Mouse (Mus musculus): ENCODE measurements around the gene Pla2g7. TPM values are rescaled to one million over a fixed set of nuclear protein-coding genes. Genes with fewer than 3 reads are reported as not detected.

Pla2g7 gene
- 100 to 1,000 TPM in 1 of 2 experiments, 10 to 100 TPM in 1; 95.5 to 100 TPM for total RNA-seq (2023)

GRCm38 (mm10) chr17:43567992-43568888, at the start of gene Pla2g7:
TSS of gene Pla2g7 (plus strand) at chr17:43568098.

GRCm38 (mm10) chr17:43543539-43543938, 24.4 kb upstream of the Pla2g7 start, which contains the start of gene Ankrd66:
TSS of gene Ankrd66 (minus strand) at chr17:43543639.

DNA sequence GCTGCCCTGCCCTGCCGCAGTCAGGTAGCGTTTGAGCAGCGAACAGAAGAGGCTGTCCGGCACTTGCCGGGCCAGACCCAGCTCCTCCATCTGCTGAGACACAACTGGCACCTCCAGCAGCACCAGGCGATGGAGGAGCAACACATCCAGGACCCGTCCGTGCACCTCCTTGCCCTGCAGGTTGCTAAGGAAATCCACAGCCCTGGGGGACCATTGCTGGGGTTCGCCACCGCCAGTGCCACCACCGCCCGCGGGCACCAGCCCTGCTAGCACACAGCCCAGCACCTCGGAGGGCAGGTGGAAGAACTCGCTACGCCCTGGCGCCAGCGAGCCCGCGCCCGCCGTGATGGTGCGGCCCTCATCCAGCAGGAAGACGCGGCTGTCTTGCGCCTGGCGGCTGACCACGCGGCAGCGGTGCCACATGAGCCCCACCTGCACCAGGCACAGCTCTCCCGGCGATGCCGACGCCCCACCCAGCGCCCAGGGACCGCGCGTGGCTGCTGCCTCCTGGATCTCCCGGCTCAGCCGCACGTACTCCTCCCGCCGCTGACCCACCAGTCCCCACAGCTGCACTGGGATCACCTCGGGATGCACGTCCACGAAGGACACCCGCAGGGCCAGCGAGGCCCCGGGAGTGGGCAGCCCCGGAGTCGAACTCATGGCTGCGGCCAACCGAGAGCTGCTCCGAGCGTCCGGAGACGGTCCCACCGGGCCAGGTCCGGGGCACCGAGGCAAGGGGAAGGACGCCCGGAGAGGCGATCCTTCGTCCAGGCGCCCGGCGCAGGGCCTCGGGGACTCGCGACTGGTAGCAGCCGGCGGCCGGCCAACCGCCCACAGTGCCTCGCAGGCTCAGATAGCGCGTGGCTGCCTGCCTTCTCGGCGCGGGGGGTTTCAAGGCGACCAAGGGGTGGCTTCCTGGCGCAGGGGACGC, 61.9 kb downstream of the Pla2g7 start, which contains the start of gene Tdrd6:
Tdrd6 (minus strand) TSS at position 804 of the 931 bp plus-strand sequence.

Other genes starting within 250 kb of the Pla2g7 start
- gene Adgrf5, start 207.6 kb upstream of the Pla2g7 start, total RNA-seq (2023), result under 1 TPM; 0.18 to 0.36 TPM
- gene Mep1a, start 65.3 kb upstream of the Pla2g7 start, total RNA-seq (2023), result not detected
- under 1 TPM; 0.97 to 0.98 TPM for gene Ankrd66, start 24.5 kb upstream of the Pla2g7 start, total RNA-seq (2023)
- not detected for gene Tdrd6, start 62.2 kb downstream of the Pla2g7 start, total RNA-seq (2023)
- gene Slc25a27, start 99.1 kb downstream of the Pla2g7 start, total RNA-seq (2023), result 1 to 10 TPM; 2.3 to 4.2 TPM
- 1 to 10 TPM; 4.9 to 7.5 TPM for gene Cyp39a1, start 99.3 kb downstream of the Pla2g7 start, total RNA-seq (2023)
- gene Rcan2, start 233.3 kb downstream of the Pla2g7 start, total RNA-seq (2023), result under 1 TPM in 1 of 2 experiments, not detected in 1; 0.49 TPM

Data from neutrophil, adult 59 days (primary cell).